Mouse (Mus musculus): ENCODE data around the gene L1cam.

L1cam gene

GRCm38 (mm10) chrX:73880194-73881035 is 15.5 kb downstream of the L1cam start:
- DNase-seq (ENCODE audit: extremely low spot score, low read depth, low spot score): no peak

GRCm38 (mm10) chrX:73877014-73877413 is 18.9 kb downstream of the L1cam start:
- DNase-seq (ENCODE audit: extremely low spot score, low read depth, low spot score): no peak

GRCm38 (mm10) chrX:73875881-73876280 is 20.0 kb downstream of the L1cam start:
- DNase-seq (ENCODE audit: extremely low spot score, low read depth, low spot score): no peak

- DNase-seq (ENCODE audit: extremely low spot score, low read depth, low spot score): no peak
Observed at GRCm38 (mm10) chrX:73871956-73872355, 23.9 kb downstream of the L1cam start.

- DNase-seq (ENCODE audit: extremely low spot score, low read depth, low spot score): no peak
Observed at GRCm38 (mm10) chrX:73871474-73871873, 24.4 kb downstream of the L1cam start.

GRCm38 (mm10) chrX:73869334-73869733 is 26.6 kb downstream of the L1cam start:
- DNase-seq (ENCODE audit: extremely low spot score, low read depth, low spot score): peak; percentile 16

GRCm38 (mm10) chrX:73867852-73868251 is 28.1 kb downstream of the L1cam start:
- DNase-seq (ENCODE audit: extremely low spot score, low read depth, low spot score): no peak

GRCm38 (mm10) chrX:73867256-73867655 is 28.6 kb downstream of the L1cam start:
- no peak for DNase-seq (ENCODE audit: extremely low spot score, low read depth, low spot score)

GRCm38 (mm10) chrX:73864692-73865091 is 31.2 kb downstream of the L1cam start:
- DNase-seq (ENCODE audit: extremely low spot score, low read depth, low spot score): no peak

GRCm38 (mm10) chrX:73855087-73855408 is 40.9 kb downstream of the L1cam start:
- DNase-seq (ENCODE audit: extremely low spot score, low read depth, low spot score): no peak

GRCm38 (mm10) chrX:73854326-73855086 is 41.4 kb downstream of the L1cam start:
- DNase-seq (ENCODE audit: extremely low spot score, low read depth, low spot score): no peak

GRCm38 (mm10) chrX:73836691-73837090 is 59.2 kb downstream of the L1cam start:
- no peak for DNase-seq (ENCODE audit: extremely low spot score, low read depth, low spot score)

- DNase-seq (ENCODE audit: extremely low spot score, low read depth, low spot score): no peak
Observed at GRCm38 (mm10) chrX:73835731-73836130, 60.2 kb downstream of the L1cam start.

- no peak for DNase-seq (ENCODE audit: extremely low spot score, low read depth, low spot score)
Observed at GRCm38 (mm10) chrX:73824185-73825151, 71.4 kb downstream of the L1cam start, which contains the start of gene Pdzd4. Gene Pdzd4, minus strand, starts transcription at chrX:73824969.

GRCm38 (mm10) chrX:73823747-73824146 is 72.2 kb downstream of the L1cam start:
- no peak for DNase-seq (ENCODE audit: extremely low spot score, low read depth, low spot score)

- DNase-seq (ENCODE audit: extremely low spot score, low read depth, low spot score): no peak
Observed at GRCm38 (mm10) chrX:73816596-73817314, 79.2 kb downstream of the L1cam start.

- DNase-seq (ENCODE audit: extremely low spot score, low read depth, low spot score): no peak
Observed at GRCm38 (mm10) chrX:73815072-73815471, 80.8 kb downstream of the L1cam start.

- DNase-seq (ENCODE audit: extremely low spot score, low read depth, low spot score): no peak
Observed at GRCm38 (mm10) chrX:73805814-73806213, 90.1 kb downstream of the L1cam start.
